Mouse (Mus musculus) liver, postnatal 0 days (tissue): Measurements from ENCODE around the gene 9130230L23Rik. TPM values are rescaled to one million over a fixed set of nuclear protein-coding genes. Genes with fewer than 3 reads are reported as not detected.
"Not testable (repeated sequence)": the region's sequence is repeated elsewhere in the genome, so short reads cannot be mapped to it uniquely, and the experiment has no call there.

Experiments used
- ATAC-seq: fragments of 200-750 bp; cut with Nextera tagmentation; 2 replicates; pipeline ENCODE4 v1.8.0; 2017; ENCODE audit warnings: mild to moderate bottlenecking, moderate library complexity
- DNase-seq: peaks from one replicate; pipeline ENCODE4 v3.0.0-alpha.2; 2016
- H3K27ac ChIP-seq: fragments of 300-500 bp; sonication (generic); 2 replicates; pipeline ENCODE4 v1.5.1; 2014; ENCODE audit warnings: antibody characterized with exemption, moderate library complexity, mild to moderate bottlenecking, low read depth
- H3K27me3 ChIP-seq: fragments of 300-500 bp; sonication (generic); 2 replicates; pipeline ENCODE4 v1.6.1; 2014; ENCODE audit warnings: low read length, control low read depth, mixed read lengths; ENCODE audit not compliant: insufficient read depth
- H3K36me3 ChIP-seq: fragments of 300-500 bp; sonication (generic); replicated peaks from 2 replicates; pipeline ENCODE4 v1.6.1; 2014; ENCODE audit warnings: mild to moderate bottlenecking, control low read depth, low read length, moderate library complexity, mixed read lengths; ENCODE audit not compliant: insufficient read depth
- H3K4me1 ChIP-seq: fragments of 300-500 bp; sonication (generic); 2 replicates; pipeline ENCODE4 v1.6.1; 2014; ENCODE audit warnings: antibody characterized with exemption, mild to moderate bottlenecking, control low read depth; ENCODE audit not compliant: insufficient read depth
- H3K4me2 ChIP-seq: fragments of 300-500 bp; sonication (generic); 2 replicates; pipeline ENCODE4 v1.6.1; 2014; ENCODE audit warnings: low read depth, mild to moderate bottlenecking, low read length, moderate library complexity, mixed read lengths
- H3K4me3 ChIP-seq: fragments of 300-500 bp; sonication (generic); 2 replicates; pipeline ENCODE4 v1.5.1; 2014; ENCODE audit warnings: low read depth, low read length
- H3K9ac ChIP-seq: fragments of 300-500 bp; sonication (generic); replicated peaks from 2 replicates; pipeline ENCODE4 v1.6.1; 2014; ENCODE audit warnings: mild to moderate bottlenecking, moderate library complexity
- H3K9me3 ChIP-seq: fragments of 300-500 bp; sonication (generic); 2 replicates; pipeline ENCODE4 v1.6.1; 2016; ENCODE audit warnings: mild to moderate bottlenecking, control low read depth, low read length, mixed read lengths
- CTCF ChIP-seq: sonication (generic); IDR thresholded peaks from 2 replicates; pipeline ENCODE4 v1.5.1; 2016; ENCODE audit warnings: antibody characterized with exemption, low read depth
- EP300 ChIP-seq: IDR thresholded peaks from 2 replicates; pipeline ENCODE4 v1.6.1; 2016; ENCODE audit warnings: antibody characterized with exemption, low read depth, mild to moderate bottlenecking
- WGBS: fragments of 180-500 bp; shearing (Covaris S2); extraction: QIAGEN DNeasy Blood & Tissue Kit; methylation state at CpG from one replicate; pipeline ENCODE4 v1.1.7; 2014; ENCODE audit not compliant: insufficient replicate concordance; 5-methylcytosine and 5-hydroxymethylcytosine counted together
- polyA plus RNA-seq: library from polyadenylated mRNA; unstranded; fragments of >200 nt; fragmentation: Nextera tagmentation; extraction: Ambion mirVana; gene quantifications from 2 replicates; pipeline ENCODE4 v1.2.1, GENCODE M21; 2015

Gene 9130230L23Rik
- polyA plus RNA-seq, 1 experiment from 2014 or later: not detected

GRCm38 (mm10) chr5:66000567-66001125, 3.4 kb downstream of the 9130230L23Rik start:
- Histone ChIP-seq H3K9ac (no peak overlapping the region), H3K4me2 (no peak overlapping the region), H3K27me3 (no peaks in the 10 kb centered on the region), H3K36me3 (no peaks in the 10 kb centered on the region), H3K4me1 (peaks cover 7% of the 10 kb centered on the region; the same call in 1 of the 2 replicates), H3K27ac (no peak overlapping the region), H3K4me3 (no peak overlapping the region), H3K9me3 (no peaks in the 10 kb centered on the region)
- WGBS: 40% methylated on average over 6 of the region's 6 CpGs
- ATAC-seq (no peak), DNase-seq (no peak)
- TF ChIP-seq EP300: no peak
- no peak for TF ChIP-seq CTCF

GRCm38 (mm10) chr5:66000074-66000473, 4.0 kb downstream of the 9130230L23Rik start:
- no peak overlapping the region for H3K27ac ChIP-seq
- TF ChIP-seq EP300 (no peak), CTCF (no peak)
- no peaks in the 10 kb centered on the region for H3K36me3 ChIP-seq
- H3K4me3 ChIP-seq: no peak overlapping the region
- no peaks in the 10 kb centered on the region for H3K9me3 ChIP-seq
- no peaks in the 10 kb centered on the region for H3K27me3 ChIP-seq
- peaks cover 5% of the 10 kb centered on the region; the same call in 1 of the 2 replicates for H3K4me1 ChIP-seq
- WGBS: 75% methylated on average over 7 of the region's 7 CpGs
- H3K9ac ChIP-seq: no peak overlapping the region
- no peak overlapping the region for H3K4me2 ChIP-seq
- DNase-seq (no peak), ATAC-seq (0 out of 2 replicates have a peak, but pooled peaks have one; percentile 21)

GRCm38 (mm10) chr5:65999106-65999505, 5.0 kb downstream of the 9130230L23Rik start:
- Histone ChIP-seq H3K9me3 (no peaks in the 10 kb centered on the region), H3K9ac (no peak overlapping the region), H3K4me1 (peaks cover under 1% of the 10 kb centered on the region; the same call in 1 of the 2 replicates), H3K27me3 (no peaks in the 10 kb centered on the region), H3K4me3 (no peak overlapping the region), H3K36me3 (no peaks in the 10 kb centered on the region), H3K4me2 (no peak overlapping the region), H3K27ac (no peak overlapping the region)
- ATAC-seq: no peak
- TF ChIP-seq CTCF (no peak), EP300 (no peak)
- DNase-seq: no peak
- WGBS: 82% methylated on average over 7 of the region's 7 CpGs

GRCm38 (mm10) chr5:65997813-65998212, 6.3 kb downstream of the 9130230L23Rik start:
- Histone ChIP-seq H3K9me3 (no peaks in the 10 kb centered on the region), H3K27ac (no peak overlapping the region), H3K9ac (no peak overlapping the region), H3K27me3 (no peaks in the 10 kb centered on the region), H3K4me3 (no peak overlapping the region), H3K36me3 (no peaks in the 10 kb centered on the region), H3K4me2 (no peak overlapping the region), H3K4me1 (no peaks in the 10 kb centered on the region)
- ATAC-seq (no peak), DNase-seq (no peak)
- TF ChIP-seq CTCF: no peak
- TF ChIP-seq EP300: no peak

GRCm38 (mm10) chr5:65994643-65995042, 9.4 kb downstream of the 9130230L23Rik start:
- no peaks in the 10 kb centered on the region for H3K36me3 ChIP-seq
- no peaks in the 10 kb centered on the region for H3K4me1 ChIP-seq
- H3K4me3 ChIP-seq: no peak overlapping the region
- no peak overlapping the region for H3K4me2 ChIP-seq
- DNase-seq: no peak
- no peak overlapping the region for H3K27ac ChIP-seq
- H3K27me3 ChIP-seq: no peaks in the 10 kb centered on the region
- H3K9me3 ChIP-seq: no peaks in the 10 kb centered on the region
- H3K9ac ChIP-seq: no peak overlapping the region
- no peak for ATAC-seq
- 79% methylated on average over 6 of the region's 6 CpGs for WGBS
- TF ChIP-seq CTCF (no peak), EP300 (no peak)

- H3K4me1 ChIP-seq: peaks cover 3% of the 10 kb centered on the region; the same call in 1 of the 2 replicates
- no peaks in the 10 kb centered on the region for H3K9me3 ChIP-seq
- TF ChIP-seq EP300 (no peak), CTCF (no peak)
- ATAC-seq (peak; percentile 40; the same call in 1 of the 2 replicates), DNase-seq (no peak)
- no peak overlapping the region for H3K27ac ChIP-seq
- no peaks in the 10 kb centered on the region for H3K36me3 ChIP-seq
- H3K27me3 ChIP-seq: no peaks in the 10 kb centered on the region
- H3K4me3 ChIP-seq: no peak overlapping the region
- no peak overlapping the region for H3K9ac ChIP-seq
- H3K4me2 ChIP-seq: no peak overlapping the region
- 64% methylated on average over 2 of the region's 2 CpGs for WGBS
Measured at GRCm38 (mm10) chr5:65991191-65991590, 12.9 kb downstream of the 9130230L23Rik start.

- H3K27me3 ChIP-seq, H3K4me2 ChIP-seq, H3K4me1 ChIP-seq, H3K9me3 ChIP-seq, ATAC-seq, DNase-seq, H3K4me3 ChIP-seq, H3K27ac ChIP-seq, H3K36me3 ChIP-seq, H3K9ac ChIP-seq: not testable (repeated sequence)
- WGBS: 70% methylated on average over 3 of the region's 3 CpGs
Measured at GRCm38 (mm10) chr5:65987004-65987403, 17.1 kb downstream of the 9130230L23Rik start.
